Mouse (Mus musculus) bone marrow macrophage, adult 2 months (primary cell): ENCODE data around the gene Map10.

ENCODE experiments used
- CTCF ChIP-seq: IDR thresholded peaks from 2 replicates; pipeline ENCODE4 v1.5.1; 2012; ENCODE audit warnings: low read depth, mild to moderate bottlenecking, low read length, moderate library complexity
- POLR2A ChIP-seq: IDR thresholded peaks from 2 replicates; pipeline ENCODE4 v1.6.1; 2012; ENCODE audit warnings: mild to moderate bottlenecking, low read depth, low read length, borderline replicate concordance

GRCm38 (mm10) chr8:125660397-125660796 lies 9.2 kb upstream of the Map10 start:
- TF ChIP-seq CTCF (no peak), POLR2A (no peak)
